Mouse (Mus musculus): Measurements from ENCODE around the gene Pin1rt1.

The Pin1rt1 gene

GRCm38 (mm10) chr2:104712486-104712809 lies 3.7 kb downstream of the Pin1rt1 start:
- DNase-seq (ENCODE audit: low spot score in 2 of 2), result no peak

GRCm38 (mm10) chr2:104711585-104712485 lies 4.3 kb downstream of the Pin1rt1 start, which contains the start of gene Tcp11l1:
Gene Tcp11l1 (minus strand): TSS chr2:104712169.
- peak; percentile 41 to 69 for DNase-seq (ENCODE audit: low spot score in 2 of 2)

- no peak for DNase-seq (ENCODE audit: low spot score in 2 of 2)
Observed at GRCm38 (mm10) chr2:104710670-104711370, 5.4 kb downstream of the Pin1rt1 start.

DNA sequence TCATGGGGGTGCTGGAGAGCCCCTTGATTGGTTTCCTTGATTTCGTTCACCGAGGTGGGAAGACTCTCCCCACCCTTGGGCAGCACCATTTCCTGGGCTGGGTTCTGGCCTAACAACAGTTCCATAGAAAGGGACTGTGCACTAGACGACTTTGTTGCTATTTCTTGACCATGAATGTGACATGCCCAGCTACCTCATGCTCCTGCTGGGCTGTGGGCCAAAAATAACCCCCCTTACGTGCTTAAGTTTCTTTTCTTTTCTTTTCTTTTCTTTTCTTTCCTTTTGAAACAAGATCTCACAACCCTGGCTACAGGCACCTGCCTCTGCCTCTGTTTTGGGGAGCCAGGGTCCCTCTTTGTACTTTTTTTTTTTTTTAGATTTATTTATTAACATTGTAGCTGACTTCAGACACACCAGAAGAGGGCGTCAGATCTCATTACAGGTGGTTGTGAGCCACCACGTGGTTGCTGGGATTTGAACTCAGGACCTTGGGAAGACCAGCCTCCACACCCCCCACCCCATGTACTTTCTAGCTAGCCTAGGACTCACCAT lies 6.3 kb downstream of the Pin1rt1 start:
- no peak for DNase-seq (ENCODE audit: low spot score in 2 of 2)

DNA sequence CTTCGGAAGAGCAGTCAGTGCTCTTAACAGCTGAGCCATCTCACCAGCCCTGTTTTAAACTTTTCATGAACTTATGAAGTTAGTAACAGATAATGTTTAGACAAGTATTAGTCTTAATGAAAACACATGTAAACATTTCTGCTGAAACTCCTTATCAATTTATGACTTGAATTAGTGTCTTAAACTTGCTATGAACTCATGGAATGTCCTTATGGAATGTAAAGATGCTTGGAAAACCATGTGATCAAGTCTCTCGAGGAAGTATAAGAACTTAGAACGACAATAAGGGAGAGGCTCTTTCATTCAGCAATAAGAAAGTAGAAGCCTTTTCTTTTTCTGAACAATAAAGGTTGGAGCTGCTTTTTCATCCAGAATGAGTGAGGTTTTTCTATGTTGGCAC lies 11.8 kb downstream of the Pin1rt1 start:
- DNase-seq (ENCODE audit: low spot score in 2 of 2), result no peak

DNA sequence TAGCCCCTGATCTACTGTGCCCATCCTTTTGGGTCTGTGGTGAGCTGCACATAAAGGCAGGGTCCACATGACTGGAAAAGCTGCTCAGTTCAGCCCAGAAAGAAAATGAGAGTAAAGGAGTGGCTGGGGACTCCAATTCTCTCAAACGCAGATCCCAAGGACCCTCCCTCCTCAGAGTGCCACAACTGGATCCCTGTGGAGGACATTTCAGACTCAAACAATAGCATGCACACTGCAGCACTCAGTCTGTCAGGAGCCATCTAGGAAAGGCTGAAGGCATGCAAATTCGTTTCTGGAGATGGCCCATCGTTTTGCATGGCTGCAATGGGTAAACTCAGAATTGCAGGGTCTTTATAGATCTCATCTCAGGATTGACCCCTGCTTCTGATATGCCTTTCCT lies 13.0 kb downstream of the Pin1rt1 start:
- DNase-seq (ENCODE audit: low spot score in 2 of 2), result no peak

- no peak for DNase-seq (ENCODE audit: low spot score in 2 of 2)
Observed at GRCm38 (mm10) chr2:104699659-104700058, 16.5 kb downstream of the Pin1rt1 start.

DNA sequence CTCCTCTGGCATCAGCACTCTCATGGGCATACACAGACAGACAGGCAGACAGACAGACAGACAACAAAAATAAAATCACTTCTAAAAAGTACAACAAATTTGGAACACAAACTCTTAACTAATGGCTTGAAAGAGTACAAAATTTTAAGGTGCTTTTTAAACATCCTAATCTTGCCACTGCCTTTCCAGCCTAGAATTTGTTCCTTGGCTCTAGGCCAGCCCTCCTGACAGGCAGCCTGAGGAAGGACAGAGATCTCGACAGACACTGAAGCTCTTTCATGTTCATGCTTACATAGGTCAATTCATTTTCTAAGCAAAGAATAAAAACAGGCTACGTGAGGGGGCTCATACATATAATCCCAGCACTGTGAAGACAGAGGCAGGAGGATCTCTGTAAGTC lies 23.6 kb downstream of the Pin1rt1 start:
- DNase-seq (ENCODE audit: low spot score in 2 of 2), result no peak

- no peak for DNase-seq (ENCODE audit: low spot score in 2 of 2)
Observed at GRCm38 (mm10) chr2:104690720-104691119, 25.5 kb downstream of the Pin1rt1 start.

- DNase-seq (ENCODE audit: low spot score in 2 of 2), result no peak
Observed at GRCm38 (mm10) chr2:104688724-104689123, 27.5 kb downstream of the Pin1rt1 start.

GRCm38 (mm10) chr2:104688321-104688720 lies 27.9 kb downstream of the Pin1rt1 start:
- DNase-seq (ENCODE audit: low spot score in 2 of 2), result no peak

DNA sequence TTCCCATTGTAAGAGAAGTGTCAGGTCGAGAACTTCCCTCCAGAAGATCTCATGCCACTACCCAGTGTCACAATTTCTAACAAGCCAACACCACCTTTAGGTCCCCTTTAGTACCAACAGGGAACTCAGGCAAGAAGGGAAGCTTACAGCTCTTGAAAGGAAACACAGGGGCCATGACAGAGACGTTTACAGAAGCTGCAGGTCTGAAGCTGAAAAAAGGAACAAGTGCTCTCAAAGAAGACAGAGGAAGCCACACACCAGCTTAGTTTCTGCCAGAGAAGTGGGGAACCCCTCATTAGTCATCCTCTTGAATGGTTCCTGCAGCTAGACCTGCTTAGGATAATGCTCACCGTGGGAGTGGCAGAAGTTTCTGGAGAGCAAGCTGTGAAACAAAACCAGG lies 28.9 kb downstream of the Pin1rt1 start:
- no peak for DNase-seq (ENCODE audit: low spot score in 2 of 2)

DNA sequence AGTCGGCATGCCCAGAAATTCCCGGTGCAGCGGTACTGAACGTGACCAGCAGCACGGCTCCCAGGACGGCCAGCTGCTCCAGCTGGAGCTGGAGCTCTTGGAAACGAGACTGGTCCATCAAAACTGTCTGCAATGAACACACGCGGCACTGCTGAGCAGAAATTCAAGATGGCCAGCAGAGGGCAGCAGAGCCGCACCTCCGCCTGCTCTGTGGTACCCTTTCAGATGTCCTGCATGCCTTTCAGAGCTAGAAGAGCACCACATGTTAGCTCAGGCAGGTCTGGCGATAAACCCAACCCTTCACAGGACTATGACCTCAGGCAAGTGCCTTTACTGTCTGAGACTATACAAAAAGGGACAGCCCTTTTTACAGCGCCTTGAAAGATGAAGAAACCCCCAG lies 30.8 kb downstream of the Pin1rt1 start:
- peak; percentile 60 to 86 for DNase-seq (ENCODE audit: low spot score in 2 of 2)

DNA sequence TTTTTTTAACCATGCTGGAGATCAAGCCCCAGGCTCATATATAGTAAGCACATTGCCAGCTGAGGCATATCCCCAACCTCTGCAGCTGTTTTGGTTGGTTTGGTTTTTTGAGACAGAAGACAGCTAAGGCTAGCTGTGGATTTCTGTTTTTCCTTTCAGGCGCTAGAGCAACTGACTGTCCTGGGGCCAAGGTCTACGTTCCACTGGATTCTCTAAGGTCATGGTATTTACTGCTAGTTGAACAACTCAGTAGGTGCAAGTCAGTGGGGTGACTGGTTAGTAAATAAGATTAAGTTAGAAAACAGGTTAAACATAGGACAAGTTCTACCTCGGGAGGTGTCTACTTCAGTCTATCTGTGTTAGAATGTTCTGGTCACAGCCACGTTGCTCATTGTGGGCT lies 31.4 kb downstream of the Pin1rt1 start:
- DNase-seq (ENCODE audit: low spot score in 2 of 2), result no peak

- no peak for DNase-seq (ENCODE audit: low spot score in 2 of 2)
Observed at GRCm38 (mm10) chr2:104677326-104677725, 38.9 kb downstream of the Pin1rt1 start.

DNA sequence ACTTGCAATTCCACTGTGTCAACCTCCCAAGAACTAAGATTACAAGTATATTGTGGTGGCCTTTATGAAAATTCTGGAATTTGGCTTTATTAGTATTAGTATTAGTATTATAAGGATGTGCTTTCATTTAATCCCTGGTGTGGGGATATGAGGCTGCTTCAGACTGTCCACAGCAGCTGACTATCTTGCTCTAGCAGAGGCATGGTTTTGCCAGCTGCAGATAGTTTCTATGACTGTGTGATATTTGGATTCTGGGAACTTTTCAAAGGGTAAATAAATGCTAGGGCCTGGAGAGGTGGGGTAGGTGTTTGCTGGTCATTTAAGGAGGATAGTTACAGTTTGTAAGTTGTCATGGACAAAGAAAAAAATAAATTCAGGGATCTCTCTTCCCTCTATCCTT lies 44.5 kb downstream of the Pin1rt1 start:
- no peak for DNase-seq (ENCODE audit: low spot score in 2 of 2)

GRCm38 (mm10) chr2:104669122-104669804 lies 46.9 kb downstream of the Pin1rt1 start:
- no peak for DNase-seq (ENCODE audit: low spot score in 2 of 2)
